Mouse (Mus musculus) adrenal gland (tissue): Measurements from ENCODE around the gene Trpc7.

Source experiments
- intact Hi-C: fragments of 180-260 bp; cut with DNase I; formaldehyde crosslinking; loops from one replicate; pipeline ENCODE4 v1.15.1; 2025

The Trpc7 gene

DNA sequence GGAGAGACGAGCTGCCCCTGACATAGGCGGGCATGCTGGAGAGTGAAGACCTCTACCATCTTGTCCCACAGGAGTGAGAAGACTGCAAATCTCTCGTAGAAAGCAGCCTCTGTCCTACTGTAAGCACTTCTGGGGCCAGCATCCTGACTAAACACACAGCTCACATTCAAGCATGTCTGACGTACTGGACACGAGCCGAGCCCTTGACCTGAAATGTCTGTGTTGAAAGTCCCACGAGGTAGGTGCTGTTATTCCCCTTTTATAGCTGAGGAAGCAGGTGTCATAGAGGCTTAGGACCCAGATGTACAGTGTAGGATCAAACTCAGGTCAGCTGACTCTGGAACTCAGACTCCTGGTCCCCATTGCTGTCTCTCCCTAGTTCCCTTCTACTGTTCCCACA lies 146.4 kb downstream of the Trpc7 start:
- intact Hi-C loops = no loop called here

DNA sequence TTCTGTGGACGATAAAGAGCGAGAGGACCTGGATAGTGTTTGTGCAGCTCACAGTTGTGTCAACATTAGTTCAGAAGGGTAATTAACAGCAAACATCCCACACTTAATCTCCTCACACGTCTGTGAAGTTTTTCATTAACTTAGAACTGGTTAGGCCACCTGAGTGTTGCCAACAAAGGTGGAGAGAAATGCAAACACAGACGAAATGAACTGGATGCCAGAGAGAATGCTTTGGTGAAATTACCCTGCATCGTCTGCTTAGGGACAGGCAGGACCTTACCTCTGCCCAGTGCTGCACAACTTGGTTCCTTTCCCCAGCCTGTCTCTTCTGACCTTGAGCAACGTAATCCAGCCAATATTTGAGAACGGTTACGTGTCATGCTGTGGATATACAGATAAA lies 148.2 kb downstream of the Trpc7 start:
- intact Hi-C loops = no loop called here

DNA sequence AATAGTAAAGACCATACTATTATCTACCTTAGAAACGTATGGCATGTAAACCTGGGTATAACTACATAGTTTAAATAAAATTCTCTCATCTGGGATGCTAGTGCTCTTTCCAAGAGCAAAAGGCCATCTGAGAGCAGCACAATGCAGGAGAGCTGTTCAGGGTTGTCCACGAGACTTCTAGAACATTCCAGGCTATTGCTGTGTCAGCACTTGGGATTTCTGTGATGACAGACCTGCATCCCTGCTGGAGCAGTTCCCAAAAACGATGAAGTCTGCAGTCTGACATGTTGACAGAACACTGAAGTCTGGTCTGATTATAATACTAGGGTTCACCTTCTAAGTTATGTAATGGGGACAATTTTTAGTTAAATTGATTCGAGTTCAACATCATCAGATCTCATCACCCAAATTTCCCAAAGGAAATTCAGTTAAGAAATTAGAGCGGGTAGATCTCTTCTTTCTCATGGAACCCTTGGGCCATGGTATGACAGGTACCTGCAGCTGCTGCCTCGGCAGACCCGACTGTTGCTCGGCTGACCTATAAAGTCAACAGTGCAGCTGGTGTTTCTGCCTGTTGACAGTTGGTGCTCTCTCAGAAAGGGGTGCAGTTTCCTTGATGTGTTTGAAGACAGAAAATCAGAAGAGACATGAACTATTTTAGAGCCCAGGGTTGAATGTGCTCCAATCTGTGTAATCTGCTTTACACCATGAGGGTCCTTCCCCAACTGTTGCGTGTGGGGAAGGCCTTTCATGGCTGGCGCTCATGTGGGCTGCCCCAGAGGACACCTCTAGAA lies 148.9 kb downstream of the Trpc7 start:
- intact Hi-C loops = no loop called here

DNA sequence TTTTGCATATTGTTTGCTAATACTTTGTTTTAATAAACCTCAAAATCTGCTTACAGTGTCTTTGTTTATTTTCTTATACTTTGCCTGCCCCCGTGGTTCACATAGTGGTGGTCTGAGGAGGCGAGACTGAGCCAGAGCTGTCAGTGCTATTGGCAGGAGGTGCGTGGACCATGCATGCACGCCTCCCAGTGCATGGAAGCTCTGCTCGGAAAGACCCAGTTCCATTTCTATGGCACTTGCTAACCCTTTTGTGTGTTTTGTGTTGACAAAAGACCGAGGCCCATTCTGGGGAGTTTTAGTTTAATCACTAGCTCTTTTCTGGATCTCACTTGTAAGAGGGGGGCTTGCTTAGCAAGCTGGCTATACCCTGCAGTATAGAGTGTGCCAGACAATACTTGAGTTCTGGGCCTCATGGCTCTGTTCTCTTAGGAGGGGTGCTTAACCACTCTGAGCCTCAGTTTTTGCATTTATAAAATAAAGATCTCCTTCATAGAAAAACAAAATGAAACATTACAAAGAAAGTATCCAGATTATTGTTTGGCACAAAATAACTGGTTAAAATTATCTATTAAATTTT lies 153.4 kb downstream of the Trpc7 start:
- intact Hi-C loops = no loop called here

DNA sequence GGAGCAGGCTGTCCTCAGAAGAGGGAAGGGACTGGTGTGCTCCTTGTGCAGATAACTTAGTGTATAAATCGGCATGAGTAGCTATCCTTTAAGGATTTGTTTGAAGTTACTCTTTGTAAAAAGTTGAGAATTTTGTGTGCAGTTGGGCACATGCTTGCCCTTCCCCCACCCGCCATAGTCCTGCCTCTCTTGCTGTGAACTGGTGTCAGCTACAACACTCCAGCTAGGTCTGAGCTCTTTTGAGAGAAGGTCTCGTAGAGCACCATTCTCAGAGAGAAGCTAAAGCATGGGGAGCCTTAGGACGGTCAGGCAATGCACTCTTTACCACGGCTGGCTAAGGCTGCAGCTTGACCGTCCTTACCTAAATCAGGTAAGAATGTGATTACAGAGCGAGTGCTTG lies 154.1 kb downstream of the Trpc7 start:
- intact Hi-C loops = no loop called here

DNA sequence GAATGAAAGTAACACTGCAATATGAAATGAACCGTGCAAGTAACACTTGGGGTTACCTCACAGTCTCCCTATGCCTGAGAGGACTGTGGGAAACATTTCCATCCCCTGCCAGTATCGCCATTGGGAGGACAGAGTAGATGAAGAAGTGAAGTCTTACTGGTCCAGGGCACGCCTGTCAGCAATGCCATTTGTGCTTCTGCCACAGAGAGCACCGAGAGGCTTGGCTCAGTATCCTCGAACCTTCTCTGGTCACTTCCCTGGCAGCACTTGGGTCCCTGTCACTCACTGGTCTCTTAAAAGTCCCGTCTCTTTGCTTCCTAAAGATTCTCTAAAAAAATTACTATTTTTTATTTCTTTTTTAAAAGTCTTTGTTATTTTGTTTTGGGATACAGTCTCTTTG lies 155.3 kb downstream of the Trpc7 start:
- intact Hi-C loops = no loop called here

DNA sequence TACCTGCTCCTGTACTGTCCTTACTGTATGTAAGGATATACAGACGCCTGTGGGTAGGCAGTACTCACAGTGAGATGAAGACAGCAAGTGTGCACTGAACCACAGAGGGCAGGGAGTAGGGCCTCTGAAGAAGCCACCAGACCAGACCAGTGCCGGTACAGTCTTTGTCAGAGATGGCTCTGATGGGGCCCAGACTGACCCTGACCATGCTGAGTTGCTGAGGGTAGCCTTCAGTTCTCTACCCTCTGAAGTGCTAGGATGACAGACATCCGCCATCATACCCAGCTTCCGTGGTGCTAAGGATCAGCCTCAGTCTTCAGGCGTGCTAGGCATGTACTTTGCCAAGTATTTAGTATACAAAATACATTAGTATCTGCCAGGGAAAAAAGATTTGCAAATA lies 156.2 kb downstream of the Trpc7 start:
- intact Hi-C loops = loop anchor here (5.0 kb wide), 2 partner anchors 37 to 182 kb away; partner anchors contain the start of gene Smad5

DNA sequence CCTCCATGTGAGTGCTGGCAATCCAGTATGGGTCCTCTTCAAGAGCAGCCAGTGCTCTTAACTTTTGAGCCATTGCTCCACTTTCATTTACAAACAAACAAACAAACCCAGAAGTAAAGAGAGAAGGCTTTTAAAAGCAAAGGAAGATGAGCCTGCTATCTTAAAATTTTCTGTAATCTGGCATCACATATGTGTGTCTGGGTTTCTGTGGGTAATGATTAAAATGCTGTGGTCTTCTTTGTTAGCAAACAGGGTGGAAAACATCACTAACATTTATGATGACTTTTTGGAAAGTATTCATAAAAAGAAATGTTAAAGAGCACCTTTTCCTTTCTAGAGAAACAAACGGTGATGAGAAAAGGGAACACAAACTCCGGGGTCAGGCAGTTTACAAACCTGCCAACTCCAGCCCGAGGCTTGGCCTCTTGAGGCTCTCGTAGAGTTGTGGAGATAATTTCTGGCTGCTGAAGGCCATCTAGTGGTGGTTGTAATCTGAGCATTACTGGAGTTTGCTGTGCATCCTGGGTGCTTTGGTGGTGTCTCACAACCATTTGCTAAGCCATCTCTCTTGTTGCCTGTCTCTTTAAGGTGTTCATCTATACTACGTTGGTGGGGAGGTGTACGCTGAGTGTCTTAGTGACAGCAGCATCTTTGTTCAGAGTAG lies 160.4 kb downstream of the Trpc7 start:
- intact Hi-C loops = loop anchor here (2.0 to 5.0 kb wide), 3 partner anchors 33 to 178 kb away; partner anchors contain the start of gene Smad5

DNA sequence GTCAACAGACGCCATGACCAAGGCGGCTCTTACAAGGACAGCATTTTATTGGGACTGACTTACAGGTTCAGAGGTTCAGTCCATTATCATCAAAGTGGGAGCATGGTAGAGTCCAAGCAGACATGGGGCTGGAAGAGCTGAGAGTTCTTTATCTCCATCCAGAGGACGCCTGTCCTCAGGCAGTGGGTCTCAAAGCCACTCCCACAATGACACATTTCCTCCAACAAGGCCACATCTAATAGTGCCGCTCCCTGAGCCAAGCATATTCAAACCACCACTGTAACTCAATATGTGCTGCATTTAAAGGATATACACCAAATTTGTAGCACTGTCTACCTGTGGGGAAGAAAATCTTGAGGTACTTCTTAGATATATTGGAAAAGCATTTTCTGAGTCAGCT lies 161.2 kb downstream of the Trpc7 start:
- intact Hi-C loops = loop anchor here (2.0 to 5.0 kb wide), 4 partner anchors 32 to 177 kb away; partner anchors contain the start of gene Smad5

DNA sequence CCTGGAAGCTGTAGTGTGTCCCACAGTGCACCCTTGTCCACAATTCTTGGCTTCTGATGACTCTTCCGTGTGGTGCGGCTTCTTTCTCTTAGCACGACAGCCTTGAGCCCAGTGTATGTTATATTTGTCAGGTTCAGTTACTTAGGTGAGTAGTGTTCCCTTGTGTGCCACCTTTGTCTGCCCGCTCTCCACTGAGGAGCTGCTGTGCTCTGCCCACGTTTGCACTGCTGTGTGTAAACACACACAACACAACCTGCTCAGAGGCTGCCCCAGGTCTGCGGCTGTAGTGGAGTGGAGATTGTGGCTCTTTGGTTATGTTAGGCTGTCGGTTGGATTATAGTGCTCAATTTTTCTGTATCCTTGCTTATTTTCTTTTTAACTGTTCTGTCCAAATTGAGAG lies 166.7 kb downstream of the Trpc7 start:
- intact Hi-C loops = no loop called here

DNA sequence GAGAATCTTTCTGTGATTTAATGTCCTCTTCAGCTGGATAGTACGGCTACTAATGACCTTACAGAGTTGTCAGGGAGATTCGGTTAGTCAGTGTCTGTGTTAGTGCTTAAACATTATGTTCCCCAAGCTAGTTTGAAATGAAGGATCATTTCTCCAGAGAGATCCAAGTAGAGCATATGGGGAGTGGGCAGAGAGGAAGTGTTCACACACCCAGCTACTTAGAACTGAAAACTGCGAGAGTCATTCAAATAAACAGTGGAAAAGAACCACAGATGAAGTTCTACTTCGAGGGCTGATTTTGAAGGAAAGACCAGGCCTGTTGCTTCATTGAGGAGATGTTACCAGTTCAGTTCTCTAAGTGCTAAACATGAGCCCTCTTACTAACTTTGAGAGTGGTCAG lies 169.2 kb downstream of the Trpc7 start:
- intact Hi-C loops = no loop called here
